Mouse (Mus musculus): ENCODE data around the gene Polr2b.

- TF ChIP-seq MYOD1 (IDR thresholded peaks at IDR 0.05; ENCODE audit: control insufficient read depth, insufficient read length, low read depth) = no peak
- no peak for TF ChIP-seq MYOG (IDR thresholded peaks at IDR 0.05; ENCODE audit: control insufficient read depth, extremely low read depth, insufficient read length)
- no peak for TF ChIP-seq MAX (IDR thresholded peaks at IDR 0.05)
- no peak for TF ChIP-seq CTCF (IDR thresholded peaks at IDR 0.05; ENCODE audit: control insufficient read depth, insufficient read depth, insufficient read length)
- no peak for TF ChIP-seq USF1 (IDR thresholded peaks at IDR 0.05; ENCODE audit: low read depth)
- TF ChIP-seq CEBPB (IDR thresholded peaks at IDR 0.05; ENCODE audit: low read depth) = no peak
These were observed 8.5 kb upstream of the Polr2b start for GRCm38 (mm10) chr5:77301296-77301903.
